Mouse (Mus musculus) v-Abl transformed pro-B cells (cell line): ENCODE data around the gene Tnfsf13b.

Source experiments
- in situ Hi-C, 2 experiments: fragments of 400-800 bp; cut with MboI; formaldehyde crosslinking; loops; one replicate each; pipeline ENCODE4 v1.15.1; 2025; ENCODE audit not compliant: unreplicated experiment in 2 of 2

The Tnfsf13b gene

DNA sequence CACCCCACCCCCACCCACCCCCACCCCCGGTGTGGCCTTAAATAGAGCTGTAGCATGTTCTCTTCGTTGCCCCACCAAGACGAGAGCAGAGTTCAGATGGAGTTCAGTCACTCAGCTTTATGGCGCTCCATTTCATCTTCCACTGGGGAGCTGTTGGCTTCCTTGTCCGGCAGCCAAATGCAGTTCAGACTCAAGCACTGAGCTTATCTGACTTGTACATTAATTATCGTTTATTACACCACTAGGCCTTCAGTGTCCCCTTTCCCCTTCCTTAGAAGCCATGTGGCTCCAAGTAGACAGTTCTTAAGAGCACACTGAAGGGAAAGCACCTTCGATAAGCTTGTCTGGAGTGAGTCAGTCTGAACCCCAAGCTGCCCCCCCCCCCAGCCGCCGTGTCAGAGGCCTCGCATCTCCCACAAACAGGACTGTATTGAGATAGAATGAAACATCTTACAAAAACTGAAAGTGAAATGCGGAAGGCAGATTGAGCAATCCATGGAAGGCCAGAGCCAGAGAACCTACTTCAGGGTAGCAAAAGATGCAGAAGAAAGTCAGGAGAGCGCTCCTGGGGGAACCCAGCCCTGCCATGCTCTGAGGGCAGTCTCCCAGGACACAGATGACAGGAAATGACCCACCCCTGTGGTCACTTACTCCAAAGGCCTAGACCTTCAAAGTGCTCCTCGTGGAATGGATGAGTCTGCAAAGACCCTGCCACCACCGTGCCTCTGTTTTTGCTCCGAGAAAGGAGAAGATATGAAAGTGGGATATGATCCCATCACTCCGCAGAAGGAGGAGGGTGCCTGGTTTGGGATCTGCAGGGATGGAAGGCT lies at the start of gene Tnfsf13b:
TSS of gene Tnfsf13b (plus strand) at position 312 of the 830 bp plus-strand sequence.
- in situ Hi-C loops = no loop called here

DNA sequence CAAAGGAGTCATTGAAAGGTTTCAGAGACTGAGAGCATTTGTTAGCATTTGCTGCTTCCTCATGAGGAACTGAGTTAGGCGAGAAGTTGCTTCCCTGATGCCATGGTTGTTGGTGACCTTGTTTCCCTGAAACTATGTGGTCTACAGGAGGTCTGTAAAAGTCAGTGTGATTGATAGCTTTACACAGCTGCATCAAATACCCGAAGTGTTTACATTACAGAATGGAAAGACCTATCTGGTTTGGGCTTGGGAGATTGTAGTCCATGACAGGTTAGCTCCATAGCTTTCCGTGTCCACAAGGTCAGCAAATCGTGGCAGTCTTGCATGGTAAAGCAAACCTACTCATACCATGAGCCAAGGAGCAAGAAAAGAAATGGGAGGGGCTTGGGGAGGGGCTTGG lies 47.9 kb upstream of the Tnfsf13b start:
- in situ Hi-C loops = loop anchor here in 1 of 2 experiments (25.0 kb wide), 1 partner anchor 879 kb away; no protein-coding TSS in a partner anchor

DNA sequence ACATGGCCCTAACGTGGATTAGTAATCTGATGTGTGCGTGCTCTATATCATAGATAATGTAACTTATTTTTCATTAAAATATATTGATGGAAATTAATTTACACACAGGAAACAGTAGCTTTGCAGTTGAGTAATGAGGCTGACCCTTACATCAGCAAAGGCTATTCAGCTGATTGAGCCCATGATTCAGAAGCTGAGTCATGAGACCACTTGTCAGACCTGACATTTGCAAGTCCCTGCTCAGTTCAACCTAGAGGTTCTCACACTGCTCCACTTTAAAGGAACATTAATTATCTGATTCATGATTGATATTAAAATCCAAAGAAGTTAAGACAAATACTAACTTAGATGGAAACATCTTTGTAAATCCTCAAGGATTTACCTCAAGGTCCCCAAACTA lies 46.3 kb upstream of the Tnfsf13b start:
- in situ Hi-C loops = loop anchor here in 1 of 2 experiments (25.0 kb wide), 1 partner anchor 877 kb away; no protein-coding TSS in a partner anchor

DNA sequence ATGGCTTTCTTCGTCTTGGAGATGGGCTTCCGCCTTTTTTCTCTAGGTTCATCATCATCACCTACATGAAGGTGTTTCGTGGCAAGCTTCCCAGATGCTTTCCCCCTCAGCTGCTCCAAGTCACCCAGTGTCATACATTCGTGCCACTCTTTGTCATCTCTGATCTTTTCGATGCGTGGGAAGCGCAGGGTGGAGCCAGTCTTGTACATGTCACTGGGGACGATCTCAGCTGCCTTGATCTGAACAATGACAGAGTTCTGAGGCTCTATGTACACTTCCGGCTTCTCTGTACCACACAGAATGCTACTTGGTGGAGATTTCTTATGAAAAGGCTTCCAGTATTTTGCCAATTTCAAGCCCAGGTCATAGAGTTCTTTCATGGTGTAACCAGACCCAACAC lies 34.4 kb upstream of the Tnfsf13b start:
- in situ Hi-C loops = loop anchor here (10.0 to 25.0 kb wide), 3 partner anchors 865 to 1277 kb away; partner anchors contain the start of gene Arglu1 (in 1 of the 2)

DNA sequence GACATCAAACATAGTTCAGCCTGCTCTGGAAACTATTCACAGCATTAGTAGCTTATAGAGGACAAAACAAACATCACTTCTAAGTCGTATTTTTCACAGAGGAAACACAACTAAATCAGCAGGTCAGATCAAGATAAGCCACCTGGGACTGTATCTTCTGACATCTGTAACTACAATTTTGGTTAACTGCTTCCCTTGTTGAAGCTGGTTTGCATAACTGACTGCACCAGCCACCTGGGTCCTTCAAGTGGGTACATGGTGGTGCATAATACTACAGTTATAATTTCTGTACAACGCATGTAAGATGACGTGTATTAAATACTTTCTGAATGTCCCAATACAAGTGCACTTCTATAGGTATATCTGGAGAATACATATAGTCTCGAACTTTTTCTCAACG lies 31.0 kb upstream of the Tnfsf13b start:
- in situ Hi-C loops = loop anchor here (10.0 to 25.0 kb wide), 6 partner anchors 437 to 1787 kb away; partner anchors contain the start of gene Arglu1 (in 1 of the 2)

DNA sequence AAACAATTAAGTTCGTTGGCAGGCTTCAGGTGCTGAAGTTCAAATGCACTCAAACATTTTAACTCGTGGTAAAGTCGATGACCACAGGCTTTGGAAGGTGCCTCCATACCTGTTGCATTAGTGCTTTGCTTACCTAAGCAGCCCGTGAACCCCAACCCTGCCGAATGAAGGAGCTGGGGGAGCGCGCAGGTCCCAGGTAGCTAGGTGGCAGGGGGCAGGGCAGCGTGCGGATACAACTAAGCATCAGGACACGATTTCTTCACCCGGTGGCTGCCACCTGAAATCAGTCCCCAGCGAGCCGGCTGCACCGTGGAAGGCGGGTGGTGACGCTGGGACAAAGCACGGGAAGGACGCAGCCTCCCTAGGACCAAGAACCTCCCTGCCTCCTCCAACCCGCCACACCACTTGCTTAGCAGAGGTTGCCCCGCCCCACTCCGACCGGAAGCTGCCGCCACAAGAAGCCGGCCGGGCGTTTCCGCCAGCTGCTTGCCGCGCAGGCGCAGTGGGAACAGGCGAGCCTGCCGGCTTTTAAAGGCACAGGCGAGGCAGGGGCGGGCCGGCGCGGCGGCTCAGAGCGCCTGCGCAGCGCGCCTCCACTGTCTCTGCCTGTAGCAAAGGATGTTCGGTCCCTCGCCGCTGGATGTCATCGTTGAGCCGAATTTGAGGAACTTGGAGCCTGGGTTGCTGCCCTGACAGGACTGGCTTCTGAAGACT lies 30.2 kb upstream of the Tnfsf13b start:
- in situ Hi-C loops = loop anchor here (10.0 to 25.0 kb wide), 6 partner anchors 436 to 1786 kb away; partner anchors contain the start of gene Arglu1 (in 1 of the 2)

DNA sequence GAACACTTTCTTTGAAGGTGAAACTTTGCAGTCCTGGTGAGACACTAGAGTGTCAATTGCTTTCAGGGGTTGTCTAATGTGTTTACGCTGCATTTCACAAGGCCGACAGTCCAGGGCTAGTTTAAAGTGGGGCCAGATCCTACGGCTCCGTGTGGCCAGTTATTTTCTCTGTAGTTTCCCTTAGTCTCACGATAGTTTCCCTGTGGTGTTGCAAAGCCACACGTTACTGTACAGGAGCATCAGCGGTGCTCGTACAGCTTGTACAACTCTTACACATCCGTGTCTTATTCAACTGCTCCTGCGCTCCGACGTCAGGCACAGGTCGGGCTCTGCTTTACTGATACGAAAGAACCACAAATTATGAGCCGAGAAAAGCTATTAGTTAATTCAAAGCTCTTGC lies 29.3 kb upstream of the Tnfsf13b start:
- in situ Hi-C loops = loop anchor here (10.0 to 25.0 kb wide), 6 partner anchors 435 to 1785 kb away; partner anchors contain the start of gene Arglu1 (in 1 of the 2)

DNA sequence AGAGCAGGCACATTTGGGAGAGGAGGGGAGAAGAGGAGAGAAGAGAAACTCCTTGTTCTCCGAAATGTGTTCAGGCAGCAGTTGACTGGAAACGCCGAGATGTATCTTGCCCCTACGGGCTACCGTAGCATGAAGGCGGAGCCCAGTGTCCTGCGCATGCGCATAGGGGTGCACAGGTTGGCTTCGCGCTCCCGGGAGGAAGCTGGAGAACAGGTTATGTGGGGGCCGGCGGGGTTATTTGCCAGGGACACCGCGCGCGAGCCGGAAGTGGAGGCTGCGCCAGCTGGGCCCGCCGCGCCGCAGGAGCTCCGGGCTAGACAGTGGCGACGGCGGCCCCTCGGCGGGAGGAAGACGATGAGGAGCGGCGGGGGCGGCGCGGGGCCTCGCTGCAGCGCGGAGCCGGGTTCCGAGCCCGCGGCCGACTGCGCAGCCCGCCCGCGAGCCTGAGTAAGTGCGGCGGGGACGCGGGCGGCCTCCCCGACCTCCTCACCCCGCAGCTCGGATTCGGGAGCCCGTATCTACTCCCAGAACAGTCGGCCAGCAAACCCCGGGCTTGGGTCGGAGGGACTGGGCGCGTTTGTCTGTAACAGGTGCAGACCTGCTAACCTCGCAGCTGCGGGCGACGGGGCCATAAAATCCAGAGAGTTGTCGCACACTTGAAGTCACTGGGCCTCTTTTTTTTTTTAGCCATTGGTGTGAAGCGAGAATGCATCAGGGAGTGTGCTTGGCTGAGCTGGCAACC lies 28.5 kb upstream of the Tnfsf13b start, which contains the start of the genes Lig4 and Abhd13:
TSS of gene Lig4 (minus strand) at position 114 of the 742 bp plus-strand sequence.
TSS of gene Abhd13 (plus strand) at position 135 of the 742 bp plus-strand sequence.
- in situ Hi-C loops = loop anchor here (10.0 to 25.0 kb wide), 6 partner anchors 435 to 1785 kb away; partner anchors contain the start of gene Arglu1 (in 1 of the 2)

DNA sequence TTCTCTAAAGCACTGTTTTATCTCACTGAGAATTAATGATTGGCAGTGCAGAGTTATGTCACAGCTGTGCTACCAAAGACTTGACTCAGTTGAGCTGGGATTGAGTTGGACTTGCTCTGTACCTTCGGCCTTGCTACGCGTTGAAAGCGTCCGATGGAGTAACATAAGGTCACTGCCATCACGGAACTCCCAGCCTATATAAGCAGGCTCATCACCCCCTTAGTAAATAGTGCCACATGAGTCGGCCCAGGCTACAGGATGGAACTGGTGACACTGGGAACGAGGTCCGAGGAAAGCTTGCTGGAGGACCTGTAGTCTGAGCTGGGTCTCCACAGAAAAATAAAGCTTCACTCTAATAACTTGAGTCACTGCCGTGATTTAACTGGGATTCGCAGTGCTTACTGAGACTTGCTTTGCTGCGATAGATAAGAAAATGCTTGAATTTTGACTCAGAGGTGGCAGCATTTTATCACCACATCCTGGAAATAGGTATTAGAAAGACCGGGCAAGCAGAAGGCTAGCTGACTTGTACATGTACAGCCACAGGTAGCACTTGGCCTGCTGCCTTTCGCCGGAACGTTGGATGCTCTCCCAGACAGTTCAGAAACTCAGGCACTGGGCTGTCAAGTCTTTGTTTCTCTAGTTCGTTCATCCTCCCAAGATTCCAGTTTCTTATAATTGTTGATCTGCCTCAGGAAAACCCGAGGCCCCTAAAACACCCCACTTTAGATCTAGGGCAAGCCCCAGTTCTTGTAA lies 27.6 kb upstream of the Tnfsf13b start:
- in situ Hi-C loops = loop anchor here (10.0 to 25.0 kb wide), 6 partner anchors 434 to 1784 kb away; partner anchors contain the start of gene Arglu1 (in 1 of the 2)

DNA sequence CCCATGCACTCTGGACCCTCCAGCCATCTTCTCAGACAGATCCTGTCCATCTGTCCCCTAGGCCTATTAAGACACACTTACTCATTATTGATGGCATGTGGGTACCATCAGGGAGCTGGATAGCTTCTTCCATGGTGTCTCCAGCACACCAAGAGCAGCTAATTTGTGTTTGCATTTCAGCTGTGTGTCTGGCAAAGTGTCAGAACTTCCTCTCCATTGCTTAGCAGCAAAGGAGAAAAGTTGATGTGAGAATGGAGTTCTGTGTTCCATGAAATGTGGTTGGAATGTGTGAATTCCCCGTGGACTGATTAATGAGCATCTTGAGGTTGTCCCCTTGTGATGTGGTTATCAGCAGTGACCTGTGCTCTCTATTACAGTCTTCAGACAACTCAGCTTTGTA lies 26.5 kb upstream of the Tnfsf13b start:
- in situ Hi-C loops = loop anchor here (5.0 to 25.0 kb wide), 7 partner anchors 418 to 1783 kb away; partner anchors contain the start of gene Arglu1 (in 1 of the 2)

DNA sequence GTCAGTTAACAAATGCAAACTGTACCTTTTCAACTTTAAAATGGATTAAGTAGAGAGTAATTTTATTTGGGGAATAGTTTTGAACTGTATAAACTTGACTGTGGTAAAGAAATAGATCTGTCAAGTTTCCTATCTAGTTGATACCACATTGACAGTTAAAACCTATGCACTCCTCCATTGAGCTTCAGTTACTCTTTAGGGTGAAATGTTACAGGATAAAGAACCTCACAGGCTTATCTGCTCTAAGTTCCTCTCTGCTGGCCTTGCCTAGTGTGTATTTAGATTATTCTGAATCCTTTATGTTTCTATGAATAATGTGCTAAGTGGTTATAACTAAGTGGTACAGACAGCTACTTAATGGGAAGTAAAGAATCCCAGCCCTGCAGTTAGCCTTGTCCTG lies 26.1 kb upstream of the Tnfsf13b start:
- in situ Hi-C loops = loop anchor here (5.0 to 25.0 kb wide), 5 partner anchors 417 to 1782 kb away; no protein-coding TSS in a partner anchor

DNA sequence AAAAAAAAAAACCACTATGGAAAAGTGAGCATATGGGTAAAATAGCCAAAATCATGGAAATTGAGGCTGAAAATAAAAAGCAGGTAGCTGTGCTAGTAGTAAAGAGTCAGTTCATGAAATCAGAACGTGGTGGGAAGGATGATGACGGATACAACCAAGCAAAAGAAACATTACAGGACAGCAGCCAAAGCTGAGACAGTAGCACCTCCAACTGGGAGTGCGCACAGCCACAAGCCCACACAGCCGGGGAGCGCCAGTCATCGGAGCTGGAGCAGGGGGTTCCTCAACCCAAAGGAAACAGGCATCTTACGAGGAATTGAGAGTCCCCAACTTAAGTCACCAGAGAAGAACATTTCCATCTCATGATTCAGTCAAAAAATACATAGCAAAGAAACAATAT lies 2.2 kb upstream of the Tnfsf13b start:
- in situ Hi-C loops = no loop called here

DNA sequence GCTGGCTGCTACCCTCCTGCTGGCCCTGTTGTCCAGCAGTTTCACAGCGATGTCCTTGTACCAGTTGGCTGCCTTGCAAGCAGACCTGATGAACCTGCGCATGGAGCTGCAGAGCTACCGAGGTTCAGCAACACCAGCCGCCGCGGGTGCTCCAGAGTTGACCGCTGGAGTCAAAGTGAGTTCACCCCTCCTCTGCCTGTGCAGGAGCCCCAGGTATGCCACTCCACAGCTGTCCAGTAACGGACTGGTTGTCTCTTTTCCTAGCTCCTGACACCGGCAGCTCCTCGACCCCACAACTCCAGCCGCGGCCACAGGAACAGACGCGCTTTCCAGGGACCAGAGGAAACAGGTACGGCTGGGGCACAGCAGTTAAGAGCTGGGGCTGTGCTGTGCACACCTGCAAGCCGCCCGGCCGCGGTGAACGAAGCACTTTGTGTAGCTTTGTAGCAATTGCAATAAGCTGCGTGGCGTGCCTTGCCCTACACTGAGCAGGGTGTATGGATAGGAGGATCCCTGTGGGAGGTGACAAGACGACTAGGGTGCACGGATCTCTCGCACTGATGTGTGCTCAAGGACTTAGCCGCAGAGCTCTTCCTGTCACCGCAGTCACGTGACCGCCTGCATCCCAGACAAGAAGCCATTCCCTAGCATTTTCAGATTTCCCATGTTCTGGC lies 856 bp downstream of the Tnfsf13b start:
- in situ Hi-C loops = no loop called here

DNA sequence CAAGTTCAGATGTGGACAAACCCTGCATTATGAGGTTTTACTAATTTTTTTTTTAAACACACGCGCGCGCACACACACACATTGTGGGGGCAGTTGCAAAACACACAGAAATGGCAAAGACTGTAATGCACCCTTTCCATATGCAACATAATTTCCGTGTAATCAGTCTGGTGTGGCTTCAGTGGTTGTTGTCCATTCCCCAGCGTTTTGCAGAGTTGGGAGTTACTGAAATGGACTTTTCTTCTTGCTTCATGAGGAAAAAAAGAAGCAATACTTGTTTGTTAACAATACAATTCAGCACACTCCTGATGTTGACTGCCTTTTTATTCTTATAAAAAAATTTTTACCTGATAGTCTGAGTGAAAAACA lies 1.4 kb downstream of the Tnfsf13b start:
- in situ Hi-C loops = no loop called here

DNA sequence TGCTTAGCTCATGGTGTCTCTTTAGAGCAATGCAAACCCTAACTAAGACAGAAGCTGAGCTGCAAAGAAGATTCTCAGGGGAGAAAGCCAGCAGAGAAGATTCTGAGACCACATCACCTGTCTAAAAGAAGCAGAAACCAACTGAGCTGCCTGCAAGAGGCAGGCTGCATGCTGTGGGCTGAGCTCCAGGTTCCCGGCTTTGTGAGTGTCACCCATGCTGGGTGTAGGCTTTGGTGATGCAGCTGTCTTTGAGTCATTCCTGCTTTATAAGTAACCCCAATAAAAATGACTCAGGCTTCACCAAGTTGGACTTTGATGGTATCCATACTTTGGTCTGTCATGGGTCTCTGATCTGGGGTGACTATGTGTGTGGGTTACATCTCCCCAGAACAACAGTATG lies 10.0 kb downstream of the Tnfsf13b start:
- in situ Hi-C loops = no loop called here

DNA sequence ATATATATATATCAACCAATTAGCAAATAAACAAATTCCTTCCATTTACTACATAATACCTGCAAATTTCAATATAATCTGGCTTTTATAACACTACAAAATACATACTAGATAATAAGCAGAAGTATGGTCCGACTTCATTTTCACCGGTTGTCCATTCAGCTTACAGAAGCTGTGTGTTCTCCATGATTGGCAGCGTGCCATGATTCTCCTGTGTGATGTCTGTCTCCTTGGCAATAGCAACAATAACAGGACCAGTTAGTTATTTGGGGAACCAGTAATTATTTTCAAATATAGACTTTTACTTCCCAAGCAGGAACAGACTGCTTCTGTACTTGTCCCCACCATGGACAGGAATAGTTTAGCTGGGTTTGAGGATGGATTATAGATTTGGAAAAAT lies 11.0 kb downstream of the Tnfsf13b start:
- in situ Hi-C loops = no loop called here

DNA sequence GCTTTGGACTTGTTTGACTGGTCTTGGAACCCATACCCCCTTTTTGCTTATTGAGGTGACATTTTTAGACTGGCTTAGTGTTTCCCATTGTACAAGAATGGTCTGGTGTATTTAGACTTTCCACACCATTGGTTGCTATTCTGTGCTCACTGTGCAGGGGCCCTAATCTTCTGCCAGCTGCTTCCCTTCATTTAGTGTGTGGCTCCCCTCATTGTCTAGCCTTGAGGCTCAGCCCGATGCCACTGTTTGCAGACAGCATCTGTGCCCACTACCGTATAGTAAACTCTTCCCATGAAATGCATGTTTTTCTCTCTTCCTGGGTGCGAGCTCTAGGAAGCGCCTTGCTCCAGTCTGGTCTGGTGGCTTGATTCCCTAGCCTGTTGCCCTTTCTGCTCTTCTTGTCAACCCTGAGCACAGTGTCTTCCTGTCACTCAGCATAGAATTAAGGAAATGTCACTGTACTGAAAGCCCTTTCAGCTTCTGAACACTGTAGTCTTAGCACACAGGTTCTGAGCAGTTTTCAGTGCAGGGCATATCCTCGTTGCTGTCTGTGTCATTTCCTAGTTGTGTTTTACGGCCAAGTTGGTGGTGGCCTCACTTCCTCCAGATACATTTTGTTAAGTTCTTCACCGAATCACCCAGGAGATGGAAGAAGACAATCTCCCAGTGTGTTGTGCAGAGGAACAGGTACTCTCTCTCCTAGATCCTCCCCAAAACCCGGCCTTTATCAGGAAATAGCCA lies 24.2 kb downstream of the Tnfsf13b start:
- in situ Hi-C loops = no loop called here

DNA sequence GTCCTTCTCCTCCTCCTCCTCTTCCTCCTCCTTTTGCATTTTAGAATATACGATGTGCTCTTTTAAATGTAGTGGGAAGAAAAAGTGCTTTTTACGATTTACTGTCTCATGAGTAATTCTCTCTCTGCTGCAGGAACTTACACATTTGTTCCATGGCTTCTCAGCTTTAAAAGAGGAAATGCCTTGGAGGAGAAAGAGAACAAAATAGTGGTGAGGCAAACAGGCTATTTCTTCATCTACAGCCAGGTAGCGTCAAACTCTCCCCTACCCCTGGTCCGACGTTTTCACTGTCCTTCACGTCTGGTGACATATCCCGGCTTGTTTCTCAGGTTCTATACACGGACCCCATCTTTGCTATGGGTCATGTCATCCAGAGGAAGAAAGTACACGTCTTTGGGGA lies 24.9 kb downstream of the Tnfsf13b start:
- in situ Hi-C loops = no loop called here
